Mouse (Mus musculus): Measurements from ENCODE around the gene Tbc1d10b. TPM values are rescaled to one million over a fixed set of nuclear protein-coding genes. Genes with fewer than 3 reads are reported as not detected.
A peak's percentile ranks its signal among the peaks of the same experiment; 100 is the strongest.

Tbc1d10b gene
- total and polyA plus RNA-seq, 3 experiments, result 37.4 to 70.3 TPM; not detected in 1

DNA sequence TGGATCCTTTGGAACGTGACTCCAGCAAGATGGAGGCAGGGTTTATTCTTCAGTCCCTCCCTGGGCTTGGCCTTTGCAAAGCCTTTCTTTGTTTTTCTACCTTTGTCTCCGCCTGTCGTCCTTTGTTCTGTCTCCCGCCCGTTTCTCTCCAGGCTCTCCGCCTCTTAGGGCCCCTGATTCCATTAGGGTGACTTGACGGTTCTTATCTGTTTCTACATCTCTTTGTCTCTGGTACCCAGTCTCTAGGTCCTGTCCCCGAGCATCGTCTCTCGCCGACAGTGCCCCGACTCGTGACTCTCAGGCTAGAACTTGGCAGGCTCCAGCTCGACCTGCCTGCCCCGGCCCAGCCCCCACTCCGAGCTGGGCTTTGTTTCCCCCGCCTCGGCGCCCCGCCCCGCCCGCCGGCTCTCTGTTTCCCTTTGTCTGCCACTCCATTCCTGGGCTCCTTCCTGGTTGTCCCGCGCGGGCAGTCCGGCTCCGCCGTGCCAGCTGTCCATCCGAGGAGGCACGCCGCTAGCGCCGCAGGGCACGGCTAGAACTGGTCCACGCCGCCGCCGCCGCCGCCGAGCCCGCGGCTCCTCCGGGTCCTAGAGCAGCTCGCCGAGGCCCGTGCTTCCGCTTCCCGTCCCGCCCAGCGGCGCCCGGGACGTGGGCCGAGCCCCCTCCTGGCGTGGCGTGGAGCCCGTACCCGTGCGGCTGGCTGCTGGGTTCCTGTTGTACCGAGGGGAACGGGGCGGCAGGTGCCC is 24.5 kb upstream of the Tbc1d10b start, which contains the start of the genes Zfp553 and Sept1 (continued):
- TF ChIP-seq E2F4 (IDR thresholded peaks at IDR 0.05; ENCODE audit: borderline replicate concordance, low read depth, low read length) (no peak), SIN3A (IDR thresholded peaks at IDR 0.05; ENCODE audit: low read length) (peak; percentile 15; the same call in 1 of the 2 replicates), POLR2AphosphoS2 (IDR thresholded peaks at IDR 0.05; ENCODE audit: low read length) (no peak; the same call in 1 of the 2 replicates), CTCF (IDR thresholded peaks at IDR 0.05 in 2 of 3, conservative IDR thresholded peaks at IDR 0.05 in 1 of 3; ENCODE audit: control insufficient read depth in 1 of 3, insufficient read depth in 1 of 3, low read depth in 2 of 3, low read length in 3 of 3, poor library complexity in 1 of 3, severe bottlenecking in 1 of 3) (no peak), USF1 (IDR thresholded peaks at IDR 0.05; ENCODE audit: low read depth, low read length) (no peak), MXI1 (IDR thresholded peaks at IDR 0.05; ENCODE audit: low read depth, low read length) (peak; percentile 67; the same call in 1 of the 2 replicates), ELF1 (IDR thresholded peaks at IDR 0.05; ENCODE audit: low read depth, low read length) (peak; percentile 81), TAL1 (IDR thresholded peaks at IDR 0.05; ENCODE audit: low read length) (no peak), GATA1 (IDR thresholded peaks at IDR 0.05; ENCODE audit: low read depth, low read length) (no peak; the same call in none of the 2 replicates), RAD21 (IDR thresholded peaks at IDR 0.05; ENCODE audit: low read depth, low read length) (no peak), ZMIZ1 (IDR thresholded peaks at IDR 0.05; ENCODE audit: low read depth, low read length) (0 out of 2 replicates have a peak, but pooled peaks have one; percentile 25), ETS1 (IDR thresholded peaks at IDR 0.05; ENCODE audit: low read depth, low read length) (no peak), MYC (IDR thresholded peaks at IDR 0.05; ENCODE audit: low read depth, low read length) (no peak)

DNA sequence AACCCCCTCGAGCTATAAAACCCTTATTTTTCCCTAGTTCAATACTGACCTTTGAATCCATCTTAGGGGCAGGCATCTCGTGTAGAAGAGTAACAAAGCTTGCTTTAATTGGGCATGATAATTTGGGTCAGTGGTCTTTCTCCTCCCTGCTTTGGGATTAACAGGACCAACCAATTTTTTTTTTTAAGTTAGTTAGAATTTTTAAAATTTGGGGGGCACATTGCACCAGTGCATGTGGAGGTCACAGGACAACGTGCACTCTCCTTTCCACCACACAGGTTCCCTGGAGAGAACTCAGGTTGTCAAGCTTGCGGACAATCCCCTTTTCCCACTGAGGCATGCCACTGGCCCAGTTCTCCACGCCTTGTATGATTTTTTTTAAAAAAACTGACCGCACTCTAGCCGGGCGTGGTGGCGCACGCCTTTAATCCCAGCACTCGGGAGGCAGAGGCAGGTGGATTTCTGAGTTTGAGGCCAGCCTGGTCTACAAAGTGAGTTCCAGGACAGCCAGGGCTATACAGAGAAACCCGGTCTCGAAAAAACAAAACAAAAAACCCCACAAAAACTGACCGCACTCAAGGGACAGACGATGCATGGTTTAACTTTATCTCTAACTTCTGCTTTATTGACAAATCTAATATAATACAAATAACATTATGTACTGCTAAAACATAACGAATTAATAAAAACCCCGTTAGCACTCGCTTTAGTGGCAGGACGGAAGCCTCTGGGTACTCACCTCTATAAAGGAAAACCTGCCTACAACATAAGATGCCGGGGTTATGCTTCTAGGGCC is 23.8 kb upstream of the Tbc1d10b start:
- Histone ChIP-seq H3K27me3 (ENCODE audit: control insufficient read depth in 1 of 2, insufficient read depth in 2 of 2, low read length in 2 of 2) (no peaks in the 10 kb centered on the region), H3K79me2 (ENCODE audit: control insufficient read depth, insufficient read depth, low read length, poor library complexity) (peaks cover 37% of the 10 kb centered on the region), H3K9ac (ENCODE audit: control insufficient read depth, low read depth, low read length, poor library complexity, severe bottlenecking) (peak overlapping the region; percentile 94), H3K9me3 (replicated peaks; ENCODE audit: insufficient read depth, low read length) (no peaks in the 10 kb centered on the region), H3K36me3 (ENCODE audit: control insufficient read depth in 1 of 2, insufficient read depth in 2 of 2, low read length in 2 of 2) (peaks cover 0 to 14% of the 10 kb centered on the region in 2 experiments; a peak in 3 of 4 replicates), H3K27ac (ENCODE audit: control insufficient read depth, low read depth, low read length) (peak overlapping the region; percentile 74), H3K4me1 (ENCODE audit: control insufficient read depth in 1 of 2, insufficient read depth in 2 of 2, low read length in 2 of 2) (peaks cover 2 to 20% of the 10 kb centered on the region in 2 experiments; a peak in 3 of 4 replicates), H3K4me3 (ENCODE audit: control insufficient read depth in 1 of 2, insufficient read depth in 1 of 2, low read depth in 2 of 2, low read length in 2 of 2) (peak overlapping the region; percentile 80 to 83)
- TF ChIP-seq MYC (IDR thresholded peaks at IDR 0.05; ENCODE audit: low read depth, low read length) (peak; percentile 68; the same call in 1 of the 2 replicates), RAD21 (IDR thresholded peaks at IDR 0.05; ENCODE audit: low read depth, low read length) (no peak), GATA1 (IDR thresholded peaks at IDR 0.05; ENCODE audit: low read depth, low read length) (no peak), EP300 (IDR thresholded peaks at IDR 0.05; ENCODE audit: low read depth in 1 of 2, low read length in 2 of 2) (peak in 1 of 2 experiments; percentile 18; a peak in 3 of 4 replicates), MXI1 (IDR thresholded peaks at IDR 0.05; ENCODE audit: low read depth, low read length) (peak; percentile 56; the same call in 1 of the 2 replicates), POLR2AphosphoS2 (IDR thresholded peaks at IDR 0.05; ENCODE audit: low read length) (no peak), MAZ (IDR thresholded peaks at IDR 0.05; ENCODE audit: low read depth, low read length) (no peak), ETS1 (IDR thresholded peaks at IDR 0.05; ENCODE audit: low read depth, low read length) (no peak), MAX (IDR thresholded peaks at IDR 0.05; ENCODE audit: low read length) (peak; percentile 42), ZNF384 (IDR thresholded peaks at IDR 0.05; ENCODE audit: low read depth, low read length) (peak; percentile 64), HCFC1 (IDR thresholded peaks at IDR 0.05; ENCODE audit: low read depth, low read length) (no peak), USF1 (IDR thresholded peaks at IDR 0.05; ENCODE audit: low read depth, low read length) (no peak), ZMIZ1 (IDR thresholded peaks at IDR 0.05; ENCODE audit: low read depth, low read length) (peak; percentile 84), SIN3A (IDR thresholded peaks at IDR 0.05; ENCODE audit: low read length) (peak; percentile 59; the same call in 1 of the 2 replicates), USF2 (IDR thresholded peaks at IDR 0.05; ENCODE audit: borderline replicate concordance in 1 of 2, insufficient read depth in 1 of 2, low read depth in 1 of 2, low read length in 2 of 2) (no peak), CHD1 (IDR thresholded peaks at IDR 0.05; ENCODE audit: low read depth, low read length) (peak; percentile 92; the same call in 1 of the 2 replicates), UBTF (IDR thresholded peaks at IDR 0.05; ENCODE audit: borderline replicate concordance, insufficient read depth, low read depth, low read length) (no peak)
- no peak for DNase-seq (ENCODE audit: low read depth, low spot score)

Data from MEL (cell line).